7 mouse cellular contexts compared by ENCODE assay signal in the genomic region with DNA sequence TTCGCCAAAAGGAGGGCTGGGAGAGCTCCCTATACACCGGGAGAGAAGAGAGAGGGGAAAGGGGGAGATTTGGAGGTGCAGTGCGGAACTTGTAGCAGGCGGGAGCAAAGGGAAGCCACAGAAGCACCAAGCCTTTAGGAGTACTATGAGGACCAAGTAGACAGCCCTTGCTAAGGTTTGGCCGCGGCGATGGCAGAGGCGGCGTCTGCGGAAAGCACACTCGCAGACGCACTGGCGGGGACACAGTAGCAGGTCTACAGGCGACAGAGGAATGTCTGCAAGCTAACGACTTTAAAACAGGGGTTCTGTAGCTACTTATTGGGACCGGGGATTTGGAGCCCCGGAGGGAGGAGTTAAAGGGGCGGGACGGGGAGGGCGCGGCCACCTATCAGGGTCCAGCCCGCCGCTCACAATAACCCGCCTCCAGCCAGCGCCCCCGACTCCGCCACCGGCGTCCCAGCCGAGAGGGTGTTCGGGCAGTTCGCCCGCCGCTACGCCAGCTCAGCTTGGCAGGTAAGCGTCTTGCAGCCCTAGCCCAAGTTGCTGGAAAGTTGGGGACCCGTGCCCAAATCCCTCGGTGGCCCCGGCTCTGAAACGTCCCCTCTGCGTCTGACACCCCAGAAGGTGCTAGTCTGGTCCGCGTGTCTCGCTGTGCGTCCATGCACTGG. TPM values are rescaled to one million over a fixed set of nuclear protein-coding genes. Genes with fewer than 3 reads are reported as not detected.
DNase-seq lines count a peak whose midpoint lies in the region; ATAC-seq and TF ChIP-seq lines count a peak whose summit lies in the region.

A gene (plus strand): TSS at position 439 of the 668 bp plus-strand sequence.

- peak within 1 kb of the TSS; percentile 66 for H3K9ac ChIP-seq in heart, adult 2 months (ENCODE audit: low read depth, low read length)
- peak within 1 kb of the TSS; percentile 54 for H3K9ac ChIP-seq in lung, embryonic 14.5 days
- peak within 1 kb of the TSS; percentile 15; the same call in 1 of the 2 replicates for H3K9ac ChIP-seq in neural tube, embryonic 15.5 days (replicated peaks)

- TF ChIP-seq POLR2A in heart, adult 2 months (IDR thresholded peaks at IDR 0.05; ENCODE audit: insufficient read depth, low read depth, low read length), result peak; percentile 82

- DNase-seq in adrenal gland, adult (ENCODE audit: inconsistent age in 2 of 2, low spot score in 1 of 2), result peak; percentile 74 to 85
- peak; percentile 44 for DNase-seq in embryo, embryonic 11.5 days (ENCODE audit: low read depth, low spot score)
- peak; percentile 83 to 84 for DNase-seq in heart, adult 2 months
- DNase-seq in kidney, adult 11 months, result peak; percentile 61
- peak; percentile 73 for DNase-seq in lung, embryonic 14.5 days
- peak; percentile 24 for DNase-seq in urinary bladder, postnatal 10 days (ENCODE audit: low spot score)

- intact Hi-C loops in heart, adult 2 months (cut with DNase I), result loop anchor here (5.0 kb wide), 1 partner anchor 36 kb away; a partner anchor contains a TSS

- peaks cover 2% of the 10 kb centered on the region; the same call in 1 of the 2 replicates for H3K79me2 ChIP-seq in heart, adult 2 months (replicated peaks; ENCODE audit: control insufficient read depth, insufficient read depth, low read length)

- H3K9me3 ChIP-seq in lung, embryonic 14.5 days (ENCODE audit: low read depth, low read length), result no peaks in the 10 kb centered on the region
- no peaks in the 10 kb centered on the region for H3K9me3 ChIP-seq in neural tube, embryonic 15.5 days (replicated peaks)

- peaks cover 4% of the 10 kb centered on the region; the same call in 1 of the 2 replicates for H3K36me3 ChIP-seq in heart, adult 2 months (ENCODE audit: control insufficient read depth, insufficient read depth, low read length)
- H3K36me3 ChIP-seq in lung, embryonic 14.5 days (ENCODE audit: insufficient read depth), result no peaks in the 10 kb centered on the region
- H3K36me3 ChIP-seq in neural tube, embryonic 15.5 days, result no peaks in the 10 kb centered on the region

- H3K4me2 ChIP-seq in lung, embryonic 14.5 days, result peak within 1 kb of the TSS; percentile 93
- peak within 1 kb of the TSS; percentile 90 for H3K4me2 ChIP-seq in neural tube, embryonic 15.5 days

- TF ChIP-seq EP300 in heart, adult 2 months (IDR thresholded peaks at IDR 0.05; ENCODE audit: insufficient read depth, low read depth, low read length), result no peak

- peak within 1 kb of the TSS; percentile 91 for H3K27ac ChIP-seq in heart, adult 2 months
- no peak within 1 kb of the TSS for H3K27ac ChIP-seq in lung, embryonic 14.5 days (ENCODE audit: low read depth)
- H3K27ac ChIP-seq in neural tube, embryonic 15.5 days (replicated peaks), result no peak within 1 kb of the TSS

- H3K4me1 ChIP-seq in heart, adult 2 months (ENCODE audit: control insufficient read depth, insufficient read depth, low read length), result peaks cover 16% of the 10 kb centered on the region
- H3K4me1 ChIP-seq in lung, embryonic 14.5 days (ENCODE audit: insufficient read depth), result peaks cover 3% of the 10 kb centered on the region
- H3K4me1 ChIP-seq in neural tube, embryonic 15.5 days, result peaks cover 23% of the 10 kb centered on the region

- no peaks in the 10 kb centered on the region for H3K27me3 ChIP-seq in heart, adult 2 months (ENCODE audit: control insufficient read depth, insufficient read depth, low read length)
- peaks cover 25% of the 10 kb centered on the region for H3K27me3 ChIP-seq in lung, embryonic 14.5 days (ENCODE audit: insufficient read depth, low read length)
- peaks cover 49% of the 10 kb centered on the region for H3K27me3 ChIP-seq in neural tube, embryonic 15.5 days (replicated peaks)

- peak; percentile 76 for ATAC-seq in lung, embryonic 14.5 days (ENCODE audit: insufficient read depth)
- ATAC-seq in neural tube, embryonic 15.5 days (ENCODE audit: low FRiP score), result no peak; the same call in 1 of the 2 replicates

- no peak for TF ChIP-seq CTCF in heart, adult 2 months (IDR thresholded peaks at IDR 0.05)
- TF ChIP-seq CTCF in lung, embryonic 14.5 days (IDR thresholded peaks at IDR 0.05; ENCODE audit: low read depth), result no peak

- WGBS in heart, adult 2 months, result 1% methylated on average over 45 of the region's 45 CpGs
- WGBS in lung, embryonic 14.5 days, result under 1% methylated on average over 45 of the region's 45 CpGs
- under 1% methylated on average over 45 of the region's 45 CpGs for WGBS in neural tube, embryonic 15.5 days

- H3K4me3 ChIP-seq in heart, adult 2 months, result peak within 1 kb of the TSS; percentile 66
- H3K4me3 ChIP-seq in lung, embryonic 14.5 days (ENCODE audit: low read depth, low read length), result peak within 1 kb of the TSS; percentile 59
- H3K4me3 ChIP-seq in neural tube, embryonic 15.5 days (replicated peaks), result peak within 1 kb of the TSS; percentile 46

RNA-seq across cellular contexts. Expression of the gene that starts here (rescaled TPM):
- 10 to 100 TPM in 1 of 2 experiments, 1 to 10 TPM in 1; 8.3 to 10.9 TPM for total RNA-seq in heart, adult 2 months (2021)
- polyA plus RNA-seq in heart, adult 2 months (2012; rRNA removed), result 11.7 and 21.8 TPM in 2 replicates
- 12.1 and 14.2 TPM in 2 replicates for polyA plus RNA-seq in lung, embryonic 14.5 days (2014; fragmentation: Nextera tagmentation; extraction: Ambion mirVana)
- 0.75 and 1.2 TPM in 2 replicates for polyA plus RNA-seq in neural tube, embryonic 15.5 days (2015; fragmentation: Nextera tagmentation; extraction: Ambion mirVana)

Comparison
In these comparisons a context has a peak if more than half of its experiments do, and no peak if none do; other contexts are left out.
1. DNase-seq: peak in every context shown above with its lines; median percentile 84 in heart, adult 2 months; 80 in adrenal gland, adult; 73 in lung, embryonic 14.5 days; 61 in kidney, adult 11 months; 44 in embryo, embryonic 11.5 days; 24 in urinary bladder, postnatal 10 days.
2. H3K9ac ChIP-seq: peak in every context shown above with its lines; median percentile 66 in heart, adult 2 months; 54 in lung, embryonic 14.5 days; 15 in neural tube, embryonic 15.5 days.